Mouse (Mus musculus): ENCODE measurements around the gene Samsn1.
"Not testable (repeated sequence)": the region's sequence is repeated elsewhere in the genome, so short reads cannot be mapped to it uniquely, and the experiment has no call there.

GRCm38 (mm10) chr16:75826949-75827348 lies 195.1 kb downstream of the Samsn1 start:
- TF ChIP-seq CTCF (IDR thresholded peaks at IDR 0.05; ENCODE audit: low read depth, low read length); GATA1 (IDR thresholded peaks at IDR 0.05; ENCODE audit: borderline replicate concordance, low read length); TAL1 (conservative IDR thresholded peaks at IDR 0.05; ENCODE audit: low read depth, low read length): not testable (repeated sequence)
